Mouse (Mus musculus): ENCODE measurements at regions not wholly inside any gene's neighbourhood (a gene's known extent, or its start where the extent isn't known, plus 50 kb on each side); places are given as distances from the start of the nearest gene placed in this dataset.

DNA sequence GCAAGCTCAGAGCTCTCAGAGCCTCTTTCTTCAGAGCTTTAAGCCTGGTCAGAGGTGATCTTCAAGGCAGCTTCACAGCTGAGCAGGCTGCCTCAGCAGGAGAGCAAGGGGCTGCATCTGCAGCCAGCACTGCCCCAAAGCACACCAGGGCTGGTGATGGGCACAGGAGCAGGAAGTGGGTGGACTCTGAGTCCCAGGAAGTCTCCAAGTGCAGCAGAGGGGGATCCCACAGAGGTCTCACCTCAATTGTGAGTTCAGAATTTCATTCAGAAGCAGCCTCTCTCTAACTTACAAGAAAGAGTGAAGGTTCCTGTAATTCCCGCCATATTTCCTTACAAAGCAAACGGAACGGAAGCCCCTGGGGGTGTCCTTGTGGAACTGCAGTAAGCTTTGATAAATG lies 202.6 kb upstream of the Amigo2 start:
- no peak overlapping the region for H3K27ac ChIP-seq (ENCODE audit: low read depth, low read length)
- no peak for TF ChIP-seq CTCF (IDR thresholded peaks at IDR 0.05)
- 87% methylated on average over 3 of the region's 3 CpGs for WGBS
- H3K4me2 ChIP-seq (ENCODE audit: low read depth, low read length, poor library complexity, severe bottlenecking): no peak overlapping the region
- no peaks in the 10 kb centered on the region for H3K4me1 ChIP-seq (ENCODE audit: insufficient read depth, low read length)
- H3K4me3 ChIP-seq (ENCODE audit: low read depth, low read length): no peak overlapping the region
- H3K36me3 ChIP-seq (ENCODE audit: insufficient read depth, low read length): no peaks in the 10 kb centered on the region
- H3K27me3 ChIP-seq (ENCODE audit: insufficient read depth, low read length): no peaks in the 10 kb centered on the region
- H3K9ac ChIP-seq (replicated peaks; ENCODE audit: low read length, poor library complexity, severe bottlenecking): no peak overlapping the region
- H3K9me3 ChIP-seq (ENCODE audit: low read length): no peaks in the 10 kb centered on the region
- DNase-seq (ENCODE audit: low spot score) (no peak), ATAC-seq (ENCODE audit: low FRiP score) (no peak)

DNA sequence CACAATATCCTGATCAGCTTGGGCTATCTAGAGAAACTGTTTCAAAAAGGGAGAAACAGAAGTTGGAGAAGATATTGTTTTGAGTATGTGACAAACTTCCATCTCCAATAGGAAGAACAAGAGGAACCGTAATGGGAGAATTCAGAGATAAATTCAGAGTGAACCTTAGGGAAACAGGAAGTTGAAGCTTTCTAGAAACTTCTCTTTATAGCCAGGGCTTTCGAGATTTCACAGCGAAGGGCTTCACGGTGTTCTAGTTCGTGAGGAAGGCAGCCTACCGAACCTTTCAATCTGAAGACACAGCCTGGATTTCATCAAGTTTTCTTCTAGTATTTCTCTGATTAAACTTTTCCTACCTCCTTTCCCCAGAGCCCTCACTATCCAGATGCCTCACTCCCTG lies 201.9 kb upstream of the Amigo2 start:
- no peak for DNase-seq (ENCODE audit: low spot score)
- Histone ChIP-seq H3K36me3 (ENCODE audit: insufficient read depth, low read length) (no peaks in the 10 kb centered on the region), H3K9me3 (ENCODE audit: low read length) (no peaks in the 10 kb centered on the region), H3K4me3 (ENCODE audit: low read depth, low read length) (no peak overlapping the region), H3K4me1 (ENCODE audit: insufficient read depth, low read length) (no peaks in the 10 kb centered on the region), H3K27me3 (ENCODE audit: insufficient read depth, low read length) (no peaks in the 10 kb centered on the region), H3K4me2 (ENCODE audit: low read depth, low read length, poor library complexity, severe bottlenecking) (no peak overlapping the region), H3K9ac (replicated peaks; ENCODE audit: low read length, poor library complexity, severe bottlenecking) (no peak overlapping the region), H3K27ac (ENCODE audit: low read depth, low read length) (no peak overlapping the region)
- TF ChIP-seq CTCF (IDR thresholded peaks at IDR 0.05): no peak
- no peak for ATAC-seq (ENCODE audit: low FRiP score)
- 93% methylated on average over 6 of the region's 6 CpGs for WGBS

DNA sequence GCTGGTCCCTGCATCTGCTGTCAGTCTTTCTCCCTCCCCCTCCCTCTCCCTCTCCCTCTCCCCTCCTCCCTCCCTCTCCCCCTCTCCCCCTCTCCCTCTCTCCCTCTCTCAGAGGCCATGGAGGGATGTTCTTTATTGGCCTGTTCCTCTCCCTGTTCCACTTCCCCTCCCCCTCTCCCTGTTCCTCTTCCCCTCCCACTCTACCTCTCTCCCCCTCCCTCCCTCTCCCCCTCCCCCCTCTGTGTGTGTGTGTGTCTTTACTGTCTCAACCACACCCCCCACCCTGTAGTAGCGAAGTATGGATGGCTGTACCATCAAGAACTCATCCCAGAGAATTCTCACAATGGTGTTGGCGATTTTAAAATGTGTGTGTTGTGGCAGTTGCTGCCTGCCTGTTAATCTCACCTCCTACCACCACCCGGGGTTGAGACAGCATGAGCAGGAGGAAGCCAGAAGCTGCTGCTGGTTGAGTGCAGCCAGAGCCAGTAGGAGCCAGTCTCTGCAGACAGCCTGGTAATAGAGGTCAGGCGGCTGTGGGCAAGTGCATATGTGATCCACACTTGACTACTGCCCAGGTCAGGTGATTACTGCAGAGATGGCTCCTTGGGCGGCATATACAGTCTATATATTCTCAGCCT lies 201.3 kb upstream of the Amigo2 start:
- no peak for TF ChIP-seq CTCF (IDR thresholded peaks at IDR 0.05)
- ATAC-seq (ENCODE audit: low FRiP score): no peak
- Histone ChIP-seq H3K9ac (replicated peaks; ENCODE audit: low read length, poor library complexity, severe bottlenecking) (no peak overlapping the region), H3K9me3 (ENCODE audit: low read length) (no peaks in the 10 kb centered on the region), H3K4me1 (ENCODE audit: insufficient read depth, low read length) (no peaks in the 10 kb centered on the region), H3K4me3 (ENCODE audit: low read depth, low read length) (no peak overlapping the region), H3K4me2 (ENCODE audit: low read depth, low read length, poor library complexity, severe bottlenecking) (no peak overlapping the region), H3K27ac (ENCODE audit: low read depth, low read length) (no peak overlapping the region), H3K27me3 (ENCODE audit: insufficient read depth, low read length) (no peaks in the 10 kb centered on the region), H3K36me3 (ENCODE audit: insufficient read depth, low read length) (no peaks in the 10 kb centered on the region)
- 70% methylated on average over 5 of the region's 5 CpGs for WGBS
- DNase-seq (ENCODE audit: low spot score): no peak

DNA sequence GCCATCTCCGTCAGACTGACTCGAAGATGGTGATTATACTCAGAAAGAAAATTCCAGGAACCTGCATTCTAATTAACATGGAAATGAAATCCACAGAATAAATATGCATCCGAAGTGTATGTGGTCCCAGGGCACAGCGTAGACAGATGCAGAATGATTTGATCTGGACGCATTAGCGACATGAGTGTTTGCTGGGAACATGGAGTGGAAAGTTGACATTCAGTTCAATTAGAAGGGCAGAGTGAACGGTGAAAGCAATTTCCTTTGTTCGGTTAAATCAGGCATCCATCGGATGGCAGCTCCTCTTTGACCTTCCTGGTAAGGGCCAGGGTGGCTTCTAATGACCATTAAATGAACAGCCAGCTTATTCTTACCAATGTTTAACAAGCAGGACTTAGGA lies 199.1 kb upstream of the Amigo2 start:
- Histone ChIP-seq H3K4me3 (ENCODE audit: low read depth, low read length) (no peak overlapping the region), H3K9ac (replicated peaks; ENCODE audit: low read length, poor library complexity, severe bottlenecking) (no peak overlapping the region), H3K4me2 (ENCODE audit: low read depth, low read length, poor library complexity, severe bottlenecking) (no peak overlapping the region), H3K9me3 (ENCODE audit: low read length) (no peaks in the 10 kb centered on the region), H3K27ac (ENCODE audit: low read depth, low read length) (no peak overlapping the region), H3K27me3 (ENCODE audit: insufficient read depth, low read length) (no peaks in the 10 kb centered on the region), H3K4me1 (ENCODE audit: insufficient read depth, low read length) (no peaks in the 10 kb centered on the region), H3K36me3 (ENCODE audit: insufficient read depth, low read length) (no peaks in the 10 kb centered on the region)
- no peak for TF ChIP-seq CTCF (IDR thresholded peaks at IDR 0.05)
- 56% methylated on average over 9 of the region's 9 CpGs for WGBS
- no peak for DNase-seq (ENCODE audit: low spot score)
- ATAC-seq (ENCODE audit: low FRiP score): no peak

DNA sequence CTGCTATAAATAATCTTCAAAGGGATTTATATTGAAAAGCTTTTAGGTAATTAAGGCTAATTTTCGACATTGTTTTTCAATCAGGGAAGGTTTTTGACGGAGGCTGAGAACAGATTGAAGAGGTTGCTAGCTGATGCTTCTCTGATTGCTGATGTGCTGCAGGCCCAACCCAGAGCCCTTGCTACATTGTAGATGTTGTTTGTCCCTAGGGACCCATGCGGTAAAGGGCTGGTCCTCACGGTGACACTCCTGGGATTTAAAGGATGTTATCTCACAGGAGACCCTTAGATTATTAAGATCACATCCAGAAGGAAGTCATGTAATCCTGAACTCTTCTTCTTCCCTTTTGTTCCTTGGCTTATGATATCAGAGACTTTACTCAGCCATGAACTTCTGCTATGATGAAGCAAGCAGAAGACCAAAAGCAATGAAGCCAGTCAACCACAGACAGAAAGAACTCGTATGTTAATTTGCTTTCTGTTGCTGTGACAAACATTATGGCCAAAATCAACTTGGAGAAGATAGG lies 191.2 kb upstream of the Amigo2 start:
- DNase-seq (ENCODE audit: low spot score) (no peak), ATAC-seq (ENCODE audit: low FRiP score) (no peak)
- no peak overlapping the region for H3K9ac ChIP-seq (replicated peaks; ENCODE audit: low read length, poor library complexity, severe bottlenecking)
- 89% methylated on average over 5 of the region's 5 CpGs for WGBS
- no peak overlapping the region for H3K4me2 ChIP-seq (ENCODE audit: low read depth, low read length, poor library complexity, severe bottlenecking)
- no peaks in the 10 kb centered on the region for H3K27me3 ChIP-seq (ENCODE audit: insufficient read depth, low read length)
- no peak overlapping the region for H3K4me3 ChIP-seq (ENCODE audit: low read depth, low read length)
- no peak overlapping the region for H3K27ac ChIP-seq (ENCODE audit: low read depth, low read length)
- TF ChIP-seq CTCF (IDR thresholded peaks at IDR 0.05): no peak
- H3K9me3 ChIP-seq (ENCODE audit: low read length): no peaks in the 10 kb centered on the region
- H3K36me3 ChIP-seq (ENCODE audit: insufficient read depth, low read length): no peaks in the 10 kb centered on the region
- no peaks in the 10 kb centered on the region for H3K4me1 ChIP-seq (ENCODE audit: insufficient read depth, low read length)
